Mouse (Mus musculus): Measurements from ENCODE around the gene Myo18a. TPM values are rescaled to one million over a fixed set of nuclear protein-coding genes. Genes with fewer than 3 reads are reported as not detected.
A peak's percentile ranks its signal among the peaks of the same experiment; 100 is the strongest.

The Myo18a gene
- polyA plus RNA-seq, 1 experiment from 2014 or later: 114 TPM

- Histone ChIP-seq H3K4me3 (ENCODE audit: control insufficient read depth in 1 of 2, insufficient read depth in 1 of 2, low read depth in 1 of 2, low read length in 2 of 2) (no peak overlapping the region), H3K9me3 (ENCODE audit: control insufficient read depth, low read length) (no peaks in the 10 kb centered on the region), H3K27ac (replicated peaks in 1 of 2; ENCODE audit: control insufficient read depth in 1 of 2, insufficient read depth in 1 of 2, low read depth in 2 of 2, low read length in 2 of 2) (no peak overlapping the region), H3K4me2 (ENCODE audit: low read length) (no peak overlapping the region), H3K9ac (ENCODE audit: low read length) (no peak overlapping the region; the same call in 1 of the 2 replicates), H3K36me3 (ENCODE audit: control insufficient read depth, insufficient read depth, low read length) (0 out of 2 replicates have a peak, but pooled peaks cover under 1% of the 10 kb centered on the region), H3K4me1 (ENCODE audit: control insufficient read depth in 2 of 2, insufficient read depth in 2 of 2, low read length in 2 of 2) (peaks cover 20 to 23% of the 10 kb centered on the region in 2 experiments), H3K27me3 (ENCODE audit: control insufficient read depth, insufficient read depth, low read length) (no peaks in the 10 kb centered on the region)
- no peak for ATAC-seq (ENCODE audit: insufficient number of reproducible peaks, insufficient read depth, low FRiP score, low read depth)
- 49% methylated on average over 8 of the region's 8 CpGs for WGBS
These were observed 9.1 kb downstream of the Myo18a start for GRCm38 (mm10) chr11:77771879-77772713.

GRCm38 (mm10) chr11:77775701-77776400, 12.8 kb downstream of the Myo18a start:
- no peak overlapping the region for H3K4me3 ChIP-seq (ENCODE audit: control insufficient read depth in 1 of 2, insufficient read depth in 1 of 2, low read depth in 1 of 2, low read length in 2 of 2)
- peaks cover 14% of the 10 kb centered on the region for H3K36me3 ChIP-seq (ENCODE audit: control insufficient read depth, insufficient read depth, low read length)
- no peak overlapping the region; the same call in 1 of the 2 replicates for H3K9ac ChIP-seq (ENCODE audit: low read length)
- H3K9me3 ChIP-seq (ENCODE audit: control insufficient read depth, low read length): no peaks in the 10 kb centered on the region
- H3K27me3 ChIP-seq (ENCODE audit: control insufficient read depth, insufficient read depth, low read length): no peaks in the 10 kb centered on the region
- no peak for ATAC-seq (ENCODE audit: insufficient number of reproducible peaks, insufficient read depth, low FRiP score, low read depth)
- H3K27ac ChIP-seq (replicated peaks in 1 of 2; ENCODE audit: control insufficient read depth in 1 of 2, insufficient read depth in 1 of 2, low read depth in 2 of 2, low read length in 2 of 2): peak overlapping the region; percentile 39 to 62; a peak in 2 of 4 replicates
- H3K4me2 ChIP-seq (ENCODE audit: low read length): no peak overlapping the region
- peaks cover 20 to 27% of the 10 kb centered on the region in 2 experiments for H3K4me1 ChIP-seq (ENCODE audit: control insufficient read depth in 2 of 2, insufficient read depth in 2 of 2, low read length in 2 of 2)
- WGBS: 31% methylated on average over 9 of the region's 9 CpGs

GRCm38 (mm10) chr11:77777436-77777835, 14.4 kb downstream of the Myo18a start:
- Histone ChIP-seq H3K4me1 (ENCODE audit: control insufficient read depth in 2 of 2, insufficient read depth in 2 of 2, low read length in 2 of 2) (peaks cover 21 to 25% of the 10 kb centered on the region in 2 experiments), H3K27ac (replicated peaks in 1 of 2; ENCODE audit: control insufficient read depth in 1 of 2, insufficient read depth in 1 of 2, low read depth in 2 of 2, low read length in 2 of 2) (no peak overlapping the region), H3K27me3 (ENCODE audit: control insufficient read depth, insufficient read depth, low read length) (no peaks in the 10 kb centered on the region), H3K4me3 (ENCODE audit: control insufficient read depth in 1 of 2, insufficient read depth in 1 of 2, low read depth in 1 of 2, low read length in 2 of 2) (no peak overlapping the region), H3K4me2 (ENCODE audit: low read length) (no peak overlapping the region), H3K9me3 (ENCODE audit: control insufficient read depth, low read length) (no peaks in the 10 kb centered on the region), H3K36me3 (ENCODE audit: control insufficient read depth, insufficient read depth, low read length) (peaks cover 14% of the 10 kb centered on the region), H3K9ac (ENCODE audit: low read length) (no peak overlapping the region)
- no peak; the same call in 1 of the 2 replicates for ATAC-seq (ENCODE audit: insufficient number of reproducible peaks, insufficient read depth, low FRiP score, low read depth)
- WGBS: 91% methylated on average over 17 of the region's 17 CpGs

GRCm38 (mm10) chr11:77777937-77778336, 14.9 kb downstream of the Myo18a start:
- peaks cover 21% of the 10 kb centered on the region in 2 experiments for H3K4me1 ChIP-seq (ENCODE audit: control insufficient read depth in 2 of 2, insufficient read depth in 2 of 2, low read length in 2 of 2)
- ATAC-seq (ENCODE audit: insufficient number of reproducible peaks, insufficient read depth, low FRiP score, low read depth): no peak
- H3K9ac ChIP-seq (ENCODE audit: low read length): no peak overlapping the region
- no peak overlapping the region for H3K27ac ChIP-seq (replicated peaks in 1 of 2; ENCODE audit: control insufficient read depth in 1 of 2, insufficient read depth in 1 of 2, low read depth in 2 of 2, low read length in 2 of 2)
- peaks cover 14% of the 10 kb centered on the region for H3K36me3 ChIP-seq (ENCODE audit: control insufficient read depth, insufficient read depth, low read length)
- H3K9me3 ChIP-seq (ENCODE audit: control insufficient read depth, low read length): no peaks in the 10 kb centered on the region
- H3K4me2 ChIP-seq (ENCODE audit: low read length): no peak overlapping the region
- no peak overlapping the region for H3K4me3 ChIP-seq (ENCODE audit: control insufficient read depth in 1 of 2, insufficient read depth in 1 of 2, low read depth in 1 of 2, low read length in 2 of 2)
- WGBS: 90% methylated on average over 17 of the region's 17 CpGs
- H3K27me3 ChIP-seq (ENCODE audit: control insufficient read depth, insufficient read depth, low read length): no peaks in the 10 kb centered on the region

- Histone ChIP-seq H3K36me3 (ENCODE audit: control insufficient read depth, insufficient read depth, low read length) (peaks cover 14% of the 10 kb centered on the region), H3K4me3 (ENCODE audit: control insufficient read depth in 1 of 2, insufficient read depth in 1 of 2, low read depth in 1 of 2, low read length in 2 of 2) (no peak overlapping the region), H3K9me3 (ENCODE audit: control insufficient read depth, low read length) (no peaks in the 10 kb centered on the region), H3K9ac (ENCODE audit: low read length) (no peak overlapping the region), H3K27ac (replicated peaks in 1 of 2; ENCODE audit: control insufficient read depth in 1 of 2, insufficient read depth in 1 of 2, low read depth in 2 of 2, low read length in 2 of 2) (0 out of 4 replicates have a peak overlapping the region, but pooled peaks of 1 of the 2 experiments have one; percentile 28), H3K4me2 (ENCODE audit: low read length) (no peak overlapping the region), H3K4me1 (ENCODE audit: control insufficient read depth in 2 of 2, insufficient read depth in 2 of 2, low read length in 2 of 2) (peaks cover 34% of the 10 kb centered on the region in 2 experiments), H3K27me3 (ENCODE audit: control insufficient read depth, insufficient read depth, low read length) (no peaks in the 10 kb centered on the region)
- ATAC-seq (ENCODE audit: insufficient number of reproducible peaks, insufficient read depth, low FRiP score, low read depth): no peak
- 26% methylated on average over 1 of the region's 1 CpGs for WGBS
These were observed 16.2 kb downstream of the Myo18a start for GRCm38 (mm10) chr11:77779240-77779639.

GRCm38 (mm10) chr11:77781088-77781487, 18.0 kb downstream of the Myo18a start:
- H3K4me1 ChIP-seq (ENCODE audit: control insufficient read depth in 2 of 2, insufficient read depth in 2 of 2, low read length in 2 of 2): peaks cover 45 to 46% of the 10 kb centered on the region in 2 experiments
- no peak for ATAC-seq (ENCODE audit: insufficient number of reproducible peaks, insufficient read depth, low FRiP score, low read depth)
- 54% methylated on average over 7 of the region's 7 CpGs for WGBS

GRCm38 (mm10) chr11:77782104-77782815, 19.2 kb downstream of the Myo18a start:
- Histone ChIP-seq H3K27me3 (ENCODE audit: control insufficient read depth, insufficient read depth, low read length) (no peaks in the 10 kb centered on the region), H3K27ac (replicated peaks in 1 of 2; ENCODE audit: control insufficient read depth in 1 of 2, insufficient read depth in 1 of 2, low read depth in 2 of 2, low read length in 2 of 2) (no peak overlapping the region), H3K36me3 (ENCODE audit: control insufficient read depth, insufficient read depth, low read length) (peaks cover 12% of the 10 kb centered on the region), H3K4me1 (ENCODE audit: control insufficient read depth in 2 of 2, insufficient read depth in 2 of 2, low read length in 2 of 2) (peaks cover 50 to 52% of the 10 kb centered on the region in 2 experiments), H3K9ac (ENCODE audit: low read length) (no peak overlapping the region), H3K9me3 (ENCODE audit: control insufficient read depth, low read length) (no peaks in the 10 kb centered on the region), H3K4me2 (ENCODE audit: low read length) (no peak overlapping the region), H3K4me3 (ENCODE audit: control insufficient read depth in 1 of 2, insufficient read depth in 1 of 2, low read depth in 1 of 2, low read length in 2 of 2) (no peak overlapping the region)
- 83% methylated on average over 7 of the region's 7 CpGs for WGBS
- no peak for ATAC-seq (ENCODE audit: insufficient number of reproducible peaks, insufficient read depth, low FRiP score, low read depth)

More at GRCm38 (mm10) chr11:77781088-77781487, 18.0 kb downstream of the Myo18a start:
- no peak overlapping the region for H3K4me3 ChIP-seq (ENCODE audit: control insufficient read depth in 1 of 2, insufficient read depth in 1 of 2, low read depth in 1 of 2, low read length in 2 of 2)
- peaks cover 14% of the 10 kb centered on the region for H3K36me3 ChIP-seq (ENCODE audit: control insufficient read depth, insufficient read depth, low read length)
- H3K4me2 ChIP-seq (ENCODE audit: low read length): no peak overlapping the region
- H3K9me3 ChIP-seq (ENCODE audit: control insufficient read depth, low read length): no peaks in the 10 kb centered on the region
- H3K27ac ChIP-seq (replicated peaks in 1 of 2; ENCODE audit: control insufficient read depth in 1 of 2, insufficient read depth in 1 of 2, low read depth in 2 of 2, low read length in 2 of 2): no peak overlapping the region
- H3K9ac ChIP-seq (ENCODE audit: low read length): no peak overlapping the region
- no peaks in the 10 kb centered on the region for H3K27me3 ChIP-seq (ENCODE audit: control insufficient read depth, insufficient read depth, low read length)
